Mouse (Mus musculus): ENCODE data around the gene H2-Eb1. TPM values are rescaled to one million over a fixed set of nuclear protein-coding genes. Genes with fewer than 3 reads are reported as not detected.

H2-Eb1 gene
- polyA plus RNA-seq (2012) = not detected in 2 replicates

GRCm38 (mm10) chr17:34305380-34306030, at the start of gene H2-Eb1:
Gene H2-Eb1, plus strand, starts transcription at chr17:34305867.
- TF ChIP-seq GATA1 (IDR thresholded peaks at IDR 0.05; ENCODE audit: low read length) = no peak

GRCm38 (mm10) chr17:34256501-34256900, 49.2 kb upstream of the H2-Eb1 start:
- TF ChIP-seq GATA1 (IDR thresholded peaks at IDR 0.05; ENCODE audit: low read length) = no peak

- TF ChIP-seq GATA1 (IDR thresholded peaks at IDR 0.05; ENCODE audit: low read length) = no peak
Observed at GRCm38 (mm10) chr17:34257594-34258375, 47.9 kb upstream of the H2-Eb1 start, which contains the start of gene H2-Ab1. Gene H2-Ab1, plus strand, starts transcription at chr17:34257689.

GRCm38 (mm10) chr17:34260551-34260950, 45.1 kb upstream of the H2-Eb1 start:
- TF ChIP-seq GATA1 (IDR thresholded peaks at IDR 0.05; ENCODE audit: low read length) = no peak

GRCm38 (mm10) chr17:34261502-34261901, 44.2 kb upstream of the H2-Eb1 start:
- TF ChIP-seq GATA1 (IDR thresholded peaks at IDR 0.05; ENCODE audit: low read length) = no peak

GRCm38 (mm10) chr17:34263068-34263467, 42.6 kb upstream of the H2-Eb1 start:
- TF ChIP-seq GATA1 (IDR thresholded peaks at IDR 0.05; ENCODE audit: low read length) = no peak

- TF ChIP-seq GATA1 (IDR thresholded peaks at IDR 0.05; ENCODE audit: low read length) = no peak
Observed at GRCm38 (mm10) chr17:34263811-34264371, 41.8 kb upstream of the H2-Eb1 start.

- TF ChIP-seq GATA1 (IDR thresholded peaks at IDR 0.05; ENCODE audit: low read length) = no peak
Observed at GRCm38 (mm10) chr17:34264452-34265351, 41.0 kb upstream of the H2-Eb1 start.

- TF ChIP-seq GATA1 (IDR thresholded peaks at IDR 0.05; ENCODE audit: low read length) = no peak
Observed at GRCm38 (mm10) chr17:34268262-34268661, 37.4 kb upstream of the H2-Eb1 start.

GRCm38 (mm10) chr17:34268748-34269147, 36.9 kb upstream of the H2-Eb1 start:
- no peak for TF ChIP-seq GATA1 (IDR thresholded peaks at IDR 0.05; ENCODE audit: low read length)

- TF ChIP-seq GATA1 (IDR thresholded peaks at IDR 0.05; ENCODE audit: low read length) = no peak
Observed at GRCm38 (mm10) chr17:34269817-34270216, 35.9 kb upstream of the H2-Eb1 start.

- no peak for TF ChIP-seq GATA1 (IDR thresholded peaks at IDR 0.05; ENCODE audit: low read length)
Observed at GRCm38 (mm10) chr17:34270230-34270629, 35.4 kb upstream of the H2-Eb1 start.

GRCm38 (mm10) chr17:34270940-34271339, 34.7 kb upstream of the H2-Eb1 start:
- no peak for TF ChIP-seq GATA1 (IDR thresholded peaks at IDR 0.05; ENCODE audit: low read length)

- TF ChIP-seq GATA1 (IDR thresholded peaks at IDR 0.05; ENCODE audit: low read length) = no peak
Observed at GRCm38 (mm10) chr17:34272102-34272501, 33.6 kb upstream of the H2-Eb1 start.

- no peak for TF ChIP-seq GATA1 (IDR thresholded peaks at IDR 0.05; ENCODE audit: low read length)
Observed at GRCm38 (mm10) chr17:34280499-34281038, 25.1 kb upstream of the H2-Eb1 start.
